20 mouse cellular contexts compared by ENCODE assay signal in the genomic region with DNA sequence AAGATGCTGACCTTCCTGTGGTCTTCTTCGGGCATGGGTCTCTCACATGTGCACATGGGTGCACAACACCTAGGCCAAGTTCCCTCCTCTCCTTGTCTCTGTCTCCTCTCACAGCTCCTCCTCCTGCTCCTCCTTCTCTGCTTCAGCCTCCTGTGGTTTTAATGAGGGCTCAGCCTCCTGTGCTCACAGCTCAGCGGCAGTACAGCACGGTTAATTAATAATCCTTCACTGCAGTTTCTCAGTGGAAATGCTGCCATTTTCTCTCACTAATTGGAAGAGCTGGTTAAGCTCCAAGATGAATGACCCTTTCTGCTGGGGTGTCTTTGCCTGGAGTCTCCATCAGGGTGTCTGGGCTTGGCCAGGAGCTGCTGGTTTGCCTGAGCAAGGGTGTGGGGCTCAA. TPM values are rescaled to one million over a fixed set of nuclear protein-coding genes. Genes with fewer than 3 reads are reported as not detected.
DNase-seq lines count a peak whose midpoint lies in the region; ATAC-seq and TF ChIP-seq lines count a peak whose summit lies in the region.
"Had no signal": no experiment of that assay in that cellular context is flagged by ENCODE, and none has a peak within 500 bp of the region (broad histone marks: within the 10 kb centered on the region; RNA-seq: fewer than 3 reads in every experiment).

No protein-coding gene starts in this region.

- no peak overlapping the region for H3K27ac ChIP-seq in kidney, adult 2 months (ENCODE audit: insufficient read depth, low read depth, low read length)
- peak overlapping the region; percentile 63 for H3K27ac ChIP-seq in forebrain, embryonic 15.5 days (replicated peaks)
- H3K27ac ChIP-seq in midbrain, postnatal 0 days (ENCODE audit: low read depth, low read length), result no peak overlapping the region
- H3K27ac ChIP-seq: embryonic facial prominence, embryonic 10.5 days; limb, embryonic 15.5 days; neural tube, embryonic 12.5 days had no signal

- no peak for TF ChIP-seq CTCF in kidney, adult 2 months (conservative IDR thresholded peaks at IDR 0.05; ENCODE audit: insufficient read depth, insufficient read length, low read depth, low read length)
- TF ChIP-seq CTCF in midbrain, postnatal 0 days (IDR thresholded peaks at IDR 0.05), result no peak

- WGBS in kidney, adult 2 months, result 44% methylated on average over 3 of the region's 3 CpGs
- 11% methylated on average over 3 of the region's 3 CpGs for WGBS in forebrain, embryonic 15.5 days
- WGBS in midbrain, postnatal 0 days, result 39% methylated on average over 3 of the region's 3 CpGs

- 0 out of 2 replicates have a peak, but pooled peaks have one; percentile 49 for ATAC-seq in forebrain, embryonic 15.5 days (replicated peaks)
- no peak for ATAC-seq in midbrain, postnatal 0 days (ENCODE audit: low FRiP score)
- ATAC-seq in cerebellum, adult (ENCODE audit: insufficient number of reproducible peaks, low FRiP score, low TSS enrichment), result no peak
- ATAC-seq: intestine, postnatal 0 days had no signal

- peak; percentile 62 for DNase-seq in kidney, adult 2 months
- DNase-seq in kidney, postnatal 14 days, result no peak
- DNase-seq in brain, adult 2 months (ENCODE audit: low read depth, low spot score), result peak; percentile 29
- DNase-seq in midbrain, postnatal 0 days (ENCODE audit: low spot score), result peak; percentile 49
- no peak for DNase-seq in gastrocnemius, postnatal 10 days
- DNase-seq in right cerebral cortex, adult 2 months (ENCODE audit: low spot score in 2 of 2), result no peak
- DNase-seq: adrenal gland, postnatal 10 days; cerebellum, adult 2 months; heart, adult 18-20 months; heart, postnatal 4 days; kidney, postnatal 25 days; layer of hippocampus, adult 9-11 months; lung, adult 18-20 months; lung, postnatal 36 days had no signal

- H3K9me3 ChIP-seq in forebrain, embryonic 15.5 days, result no peaks in the 10 kb centered on the region
- H3K9me3 ChIP-seq in midbrain, postnatal 0 days (ENCODE audit: low read length), result no peaks in the 10 kb centered on the region
- H3K9me3 ChIP-seq: embryonic facial prominence, embryonic 10.5 days; limb, embryonic 15.5 days; neural tube, embryonic 12.5 days had no signal

- no peak for TF ChIP-seq POLR2A in kidney, adult 2 months (IDR thresholded peaks at IDR 0.05; ENCODE audit: low read depth, low read length)

- H3K4me1 ChIP-seq in kidney, adult 2 months (ENCODE audit: control insufficient read depth, insufficient read depth, low read length), result no peaks in the 10 kb centered on the region
- peaks cover 27% of the 10 kb centered on the region for H3K4me1 ChIP-seq in forebrain, embryonic 15.5 days
- H3K4me1 ChIP-seq in midbrain, postnatal 0 days (ENCODE audit: insufficient read depth, low read length), result no peaks in the 10 kb centered on the region
- H3K4me1 ChIP-seq: neural tube, embryonic 12.5 days had no signal

- H3K27me3 ChIP-seq in kidney, adult 2 months (replicated peaks; ENCODE audit: control insufficient read depth, insufficient read depth, low read length), result no peaks in the 10 kb centered on the region
- no peaks in the 10 kb centered on the region for H3K27me3 ChIP-seq in forebrain, embryonic 15.5 days
- H3K27me3 ChIP-seq in midbrain, postnatal 0 days (ENCODE audit: insufficient read depth, low read length), result no peaks in the 10 kb centered on the region
- H3K27me3 ChIP-seq: limb, embryonic 15.5 days had no signal

- H3K9ac ChIP-seq in forebrain, embryonic 15.5 days (replicated peaks), result no peak overlapping the region
- no peak overlapping the region for H3K9ac ChIP-seq in midbrain, postnatal 0 days (replicated peaks; ENCODE audit: low read length, poor library complexity, severe bottlenecking)
- H3K9ac ChIP-seq: limb, embryonic 15.5 days; neural tube, embryonic 12.5 days had no signal

- H3K36me3 ChIP-seq in kidney, adult 2 months (ENCODE audit: control insufficient read depth, insufficient read depth, low read length), result no peaks in the 10 kb centered on the region
- no peaks in the 10 kb centered on the region for H3K36me3 ChIP-seq in forebrain, embryonic 15.5 days
- H3K36me3 ChIP-seq in midbrain, postnatal 0 days (ENCODE audit: insufficient read depth, low read length), result no peaks in the 10 kb centered on the region
- H3K36me3 ChIP-seq: embryonic facial prominence, embryonic 10.5 days; limb, embryonic 15.5 days; neural tube, embryonic 12.5 days had no signal

- H3K4me2 ChIP-seq in forebrain, embryonic 15.5 days (replicated peaks), result no peak overlapping the region
- H3K4me2 ChIP-seq in midbrain, postnatal 0 days (ENCODE audit: low read depth, low read length, poor library complexity, severe bottlenecking), result no peak overlapping the region
- H3K4me2 ChIP-seq: limb, embryonic 15.5 days; neural tube, embryonic 12.5 days had no signal

- H3K4me3 ChIP-seq in kidney, adult 2 months (ENCODE audit: insufficient read depth, low read depth, low read length), result no peak overlapping the region
- no peak overlapping the region for H3K4me3 ChIP-seq in forebrain, embryonic 15.5 days
- H3K4me3 ChIP-seq in midbrain, postnatal 0 days (ENCODE audit: low read depth, low read length), result no peak overlapping the region
- H3K4me3 ChIP-seq: embryonic facial prominence, embryonic 10.5 days; limb, embryonic 15.5 days; neural tube, embryonic 12.5 days had no signal

RNA-seq across cellular contexts. Expression of a gene that starts 27.0 kb away (rescaled TPM):
- 4.5 and 7.0 TPM in 2 replicates for polyA plus RNA-seq in kidney, adult 2 months (2012; rRNA removed)
- polyA plus RNA-seq in forebrain, embryonic 15.5 days (2015; fragmentation: Nextera tagmentation; extraction: Ambion mirVana), result 2.5 and 2.8 TPM in 2 replicates
- 12.7 and 17.9 TPM in 2 replicates for total RNA-seq in midbrain, postnatal 0 days (2014; rRNA removed)
- polyA plus RNA-seq in midbrain, postnatal 0 days (2015; fragmentation: Nextera tagmentation; extraction: Ambion mirVana), result 4.5 and 4.9 TPM in 2 replicates
- 10 to 100 TPM; 27.3 to 37.4 TPM for total RNA-seq in gastrocnemius, postnatal 10 days (2021)

Comparison
In these comparisons a context has a peak if more than half of its experiments do, and no peak if none do; other contexts are left out.
1. DNase-seq: peak in kidney, adult 2 months (single experiment), brain, adult 2 months (single experiment) and midbrain, postnatal 0 days (single experiment); none in kidney, postnatal 14 days (single experiment), gastrocnemius, postnatal 10 days (single experiment) and right cerebral cortex, adult 2 months (0 of 2).